Mouse (Mus musculus) stomach, postnatal 0 days (tissue): ENCODE measurements around the gene Mpg. TPM values are rescaled to one million over a fixed set of nuclear protein-coding genes. Genes with fewer than 3 reads are reported as not detected.

Source experiments
- ATAC-seq: fragments of 200-750 bp; cut with Nextera tagmentation; 2 replicates; pipeline ENCODE4 v1.8.0; 2017; ENCODE audit not compliant: low FRiP score, low TSS enrichment
- DNase-seq: peaks from one replicate; pipeline ENCODE4 v3.0.0-alpha.2; 2016; ENCODE audit warnings: low spot score
- H3K27ac ChIP-seq: fragments of 300-500 bp; sonication (generic); replicated peaks from 2 replicates; pipeline ENCODE4 v1.5.1; 2014; ENCODE audit warnings: mild to moderate bottlenecking, control low read depth
- H3K27me3 ChIP-seq: fragments of 300-500 bp; sonication (generic); 2 replicates; pipeline ENCODE4 v1.6.1; 2014; ENCODE audit warnings: low read length; ENCODE audit not compliant: control insufficient read depth, insufficient read depth
- H3K36me3 ChIP-seq: fragments of 300-500 bp; sonication (generic); 2 replicates; pipeline ENCODE4 v1.6.1; 2014; ENCODE audit warnings: low read length, mixed read lengths; ENCODE audit not compliant: control insufficient read depth, insufficient read depth
- H3K4me1 ChIP-seq: fragments of 300-500 bp; sonication (generic); replicated peaks from 2 replicates; pipeline ENCODE4 v1.6.1; 2014; ENCODE audit warnings: antibody characterized with exemption; ENCODE audit not compliant: control insufficient read depth, insufficient read depth
- H3K4me2 ChIP-seq: fragments of 300-500 bp; sonication (generic); replicated peaks from 2 replicates; pipeline ENCODE4 v1.6.1; 2014; ENCODE audit warnings: low read depth, mild to moderate bottlenecking, control low read depth, moderate library complexity
- H3K4me3 ChIP-seq: fragments of 300-500 bp; sonication (generic); 2 replicates; pipeline ENCODE4 v1.5.1; 2014; ENCODE audit warnings: low read depth, low read length, control low read depth
- H3K9ac ChIP-seq: fragments of 300-500 bp; sonication (generic); 2 replicates; pipeline ENCODE4 v1.6.1; 2014; ENCODE audit warnings: mild to moderate bottlenecking, low read length, control low read depth, mixed read lengths
- H3K9me3 ChIP-seq: fragments of 300-500 bp; sonication (generic); 2 replicates; pipeline ENCODE4 v1.6.1; 2016; ENCODE audit warnings: low read length; ENCODE audit not compliant: control insufficient read depth
- CTCF ChIP-seq: IDR thresholded peaks from 2 replicates; pipeline ENCODE4 v1.5.1; 2016; ENCODE audit warnings: antibody characterized with exemption, low read depth, mild to moderate bottlenecking, moderate library complexity
- EP300 ChIP-seq: optimal IDR thresholded peaks from 2 replicates; pipeline ENCODE3; 2016; ENCODE audit warnings: antibody characterized with exemption
- WGBS: fragments of 180-500 bp; shearing (Covaris S2); extraction: QIAGEN DNeasy Blood & Tissue Kit; methylation state at CpG from one replicate; pipeline ENCODE4 v1.1.7; 2014; 5-methylcytosine and 5-hydroxymethylcytosine counted together
- polyA plus RNA-seq: library from polyadenylated mRNA; unstranded; fragments of >200 nt; fragmentation: Nextera tagmentation; extraction: Ambion mirVana; gene quantifications from 2 replicates; pipeline ENCODE4 v1.2.1, GENCODE M21; 2015

Gene Mpg
- polyA plus RNA-seq, 1 experiment from 2014 or later = 19.9 TPM

GRCm38 (mm10) chr11:32280646-32281045 is 54.3 kb downstream of the Mpg start:
- H3K4me2 ChIP-seq = no peak overlapping the region
- 51% methylated on average over 2 of the region's 2 CpGs for WGBS
- no peak overlapping the region for H3K4me3 ChIP-seq
- no peaks in the 10 kb centered on the region for H3K9me3 ChIP-seq
- H3K9ac ChIP-seq = no peak overlapping the region
- TF ChIP-seq EP300 = no peak
- TF ChIP-seq CTCF = no peak
- H3K4me1 ChIP-seq = no peaks in the 10 kb centered on the region
- DNase-seq (no peak), ATAC-seq (no peak)
- H3K36me3 ChIP-seq = no peaks in the 10 kb centered on the region
- no peak overlapping the region for H3K27ac ChIP-seq
- no peaks in the 10 kb centered on the region for H3K27me3 ChIP-seq

GRCm38 (mm10) chr11:32281416-32282144 is 55.3 kb downstream of the Mpg start:
- Histone ChIP-seq H3K27ac (no peak overlapping the region), H3K4me2 (no peak overlapping the region), H3K27me3 (no peaks in the 10 kb centered on the region), H3K4me3 (no peak overlapping the region), H3K36me3 (no peaks in the 10 kb centered on the region), H3K4me1 (no peaks in the 10 kb centered on the region), H3K9me3 (no peaks in the 10 kb centered on the region), H3K9ac (no peak overlapping the region)
- DNase-seq (no peak), ATAC-seq (no peak)
- TF ChIP-seq EP300 = no peak
- 71% methylated on average over 1 of the region's 1 CpGs for WGBS

Other genes with a start within 250 kb of the Mpg start
- gene Nsg2, start 226.0 kb upstream of the Mpg start, polyA plus RNA-seq = 6.1 and 6.5 TPM in 2 replicates
- 0.02 TPM in 1 of 2 replicates, not detected in the other for gene Il9r, start 26.2 kb upstream of the Mpg start, polyA plus RNA-seq
- gene Snrnp25, start 21.1 kb upstream of the Mpg start, polyA plus RNA-seq = 50.5 and 54.3 TPM in 2 replicates
- 35.8 and 38.5 TPM in 2 replicates for gene Rhbdf1, start 4.2 kb upstream of the Mpg start, polyA plus RNA-seq
- 28.0 and 28.2 TPM in 2 replicates for gene Nprl3, start 41.2 kb downstream of the Mpg start, polyA plus RNA-seq
- gene Hba-x, start 49.9 kb downstream of the Mpg start, polyA plus RNA-seq = 0.18 TPM in 1 of 2 replicates, not detected in the other
- 317 and 411 TPM in 2 replicates for gene Hba-a1, start 57.0 kb downstream of the Mpg start, polyA plus RNA-seq
- gene Hbq1b, start 60.5 kb downstream of the Mpg start, polyA plus RNA-seq = 0.18 TPM in 1 of 2 replicates, not detected in the other
- 728 and 926 TPM in 2 replicates for gene Hba-a2, start 70.0 kb downstream of the Mpg start, polyA plus RNA-seq
- not detected in 2 replicates for gene Hbq1a, start 73.6 kb downstream of the Mpg start, polyA plus RNA-seq
- 4.8 and 5.0 TPM in 2 replicates for gene Sh3pxd2b, start 121.3 kb downstream of the Mpg start, polyA plus RNA-seq
- gene Ubtd2, start 228.9 kb downstream of the Mpg start, polyA plus RNA-seq = 16.7 and 18.6 TPM in 2 replicates